Mouse (Mus musculus): Measurements from ENCODE around the gene Ptcra. TPM values are rescaled to one million over a fixed set of nuclear protein-coding genes. Genes with fewer than 3 reads are reported as not detected.
A peak's percentile ranks its signal among the peaks of the same experiment; 100 is the strongest.

Ptcra gene
- total and polyA plus RNA-seq, 3 experiments = 0.17 to 0.56 (median 0.34) TPM

DNA sequence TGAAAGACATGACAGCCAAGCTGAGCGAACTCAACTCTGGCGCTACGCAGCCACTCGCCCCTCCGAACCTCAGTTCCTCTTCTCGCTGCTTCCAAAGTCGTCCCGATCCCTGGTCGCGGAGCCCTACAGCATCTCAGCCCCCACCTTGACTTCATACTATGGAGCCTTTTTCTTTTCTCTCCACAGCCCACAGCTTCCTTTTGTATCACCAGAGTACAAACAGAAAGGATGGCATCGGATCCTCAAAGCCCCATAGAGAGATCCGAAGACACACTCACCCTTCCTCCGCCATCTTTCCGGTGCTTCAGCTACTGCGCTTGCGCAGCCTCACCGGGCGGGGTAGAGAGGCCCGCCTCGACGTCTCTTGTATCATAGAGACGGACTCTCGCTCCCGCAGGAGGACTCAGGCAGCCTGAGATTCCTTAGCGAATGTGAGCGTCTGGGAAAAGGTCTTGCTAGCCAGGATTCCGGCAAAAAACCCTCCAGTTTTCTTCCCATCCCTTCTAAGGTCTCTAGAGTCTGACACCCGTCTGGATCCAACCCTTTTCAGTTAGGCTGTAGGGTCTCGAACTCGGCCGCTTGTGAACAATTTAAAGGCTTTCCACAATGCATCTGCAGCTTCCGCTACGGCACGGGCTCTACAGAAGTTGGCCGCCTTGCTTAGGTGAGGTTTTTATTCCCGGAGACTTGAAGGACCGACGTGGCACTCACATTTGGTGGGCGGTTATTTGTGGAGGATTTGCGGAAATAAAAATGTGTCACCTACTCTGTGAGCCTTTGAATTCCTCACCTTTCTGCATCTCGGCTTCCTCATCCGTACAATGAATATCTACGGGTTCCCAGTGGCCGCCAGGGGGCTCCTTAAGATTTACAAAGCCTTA is 19.1 kb upstream of the Ptcra start, which contains the start of gene Rpl7l1 (continued):
- peak; percentile 87; the same call in 1 of the 2 replicates for TF ChIP-seq MAZ (IDR thresholded peaks at IDR 0.05; ENCODE audit: low read depth, low read length)
- peak; percentile 70 for TF ChIP-seq JUND (conservative IDR thresholded peaks at IDR 0.05; ENCODE audit: low read depth, low read length)

DNA sequence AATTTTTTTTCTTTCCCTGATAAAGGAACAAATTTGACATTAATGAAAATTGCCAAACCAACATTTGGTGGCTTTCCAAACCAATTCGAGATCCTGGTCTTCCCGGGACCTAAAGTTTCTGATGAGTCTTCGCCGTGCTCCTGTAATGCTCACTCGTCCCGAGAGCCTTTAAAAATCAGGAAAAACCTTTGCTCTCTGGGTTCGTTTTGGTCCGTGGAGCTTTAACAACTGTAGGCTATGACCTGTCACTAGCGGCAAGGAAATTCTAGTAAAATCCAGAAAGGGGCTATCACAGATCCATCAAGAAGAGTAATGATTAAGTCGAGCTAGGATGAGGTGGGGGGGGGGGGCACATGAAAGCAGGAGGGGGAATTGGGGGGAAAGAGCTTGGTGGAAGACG is 18.4 kb upstream of the Ptcra start:
- peaks cover 10 to 30% of the 10 kb centered on the region in 2 experiments for H3K4me1 ChIP-seq (ENCODE audit: control insufficient read depth in 1 of 2, insufficient read depth in 2 of 2)
- H3K9ac ChIP-seq (ENCODE audit: insufficient read depth, low read depth) = peak overlapping the region; percentile 99
- H3K27ac ChIP-seq (ENCODE audit: insufficient read depth, low read depth) = peak overlapping the region; percentile 70
- H3K9me3 ChIP-seq (replicated peaks; ENCODE audit: low read length) = no peaks in the 10 kb centered on the region
- H3K4me2 ChIP-seq (ENCODE audit: insufficient read depth, low read depth, poor library complexity, severe bottlenecking) = peak overlapping the region; percentile 83; the same call in 1 of the 2 replicates
- DNase-seq (ENCODE audit: extremely low read depth) = no peak
- in situ Hi-C loops (cut with MboI; ENCODE audit: low pct_ligation_motif_present, low pct_unique_long_range_greater_than_20kb, low sequenced_read_pairs) = loop anchor here (10.0 kb wide), 1 partner anchor 103 kb away; no protein-coding TSS in a partner anchor
- no peaks in the 10 kb centered on the region for H3K27me3 ChIP-seq (replicated peaks)
- no peak for TF ChIP-seq PAX5 (IDR thresholded peaks at IDR 0.05; ENCODE audit: low read length)
- no peak for TF ChIP-seq RAD21 (IDR thresholded peaks at IDR 0.05; ENCODE audit: low read depth, low read length)
- no peak for TF ChIP-seq NRF1 (IDR thresholded peaks at IDR 0.05; ENCODE audit: low read depth, low read length)
- no peak for TF ChIP-seq SIN3A (IDR thresholded peaks at IDR 0.05; ENCODE audit: low read length)
- no peak for TF ChIP-seq CHD2 (IDR thresholded peaks at IDR 0.05; ENCODE audit: low read length)
- TF ChIP-seq MXI1 (IDR thresholded peaks at IDR 0.05; ENCODE audit: low read depth, low read length) = no peak
- TF ChIP-seq GABPA (IDR thresholded peaks at IDR 0.05; ENCODE audit: insufficient replicate concordance, low read depth, low read length) = no peak
- no peak for TF ChIP-seq BHLHE40 (IDR thresholded peaks at IDR 0.05; ENCODE audit: low read depth, low read length)
- TF ChIP-seq IRF4 (IDR thresholded peaks at IDR 0.05; ENCODE audit: low read depth, low read length) = no peak
- TF ChIP-seq EP300 (IDR thresholded peaks at IDR 0.05; ENCODE audit: low read length) = no peak
- no peak for TF ChIP-seq CHD1 (IDR thresholded peaks at IDR 0.05; ENCODE audit: low read depth, low read length)
- TF ChIP-seq MYC (IDR thresholded peaks at IDR 0.05; ENCODE audit: low read depth, low read length) = no peak
- no peak for TF ChIP-seq MAFK (IDR thresholded peaks at IDR 0.05; ENCODE audit: insufficient replicate concordance, low read length)
- no peak for TF ChIP-seq CTCF (conservative IDR thresholded peaks at IDR 0.05 in 1 of 2, IDR thresholded peaks at IDR 0.05 in 1 of 2; ENCODE audit: low read depth in 2 of 2, low read length in 2 of 2)
- no peak for TF ChIP-seq KAT2A (IDR thresholded peaks at IDR 0.05; ENCODE audit: insufficient replicate concordance, low read length)
- TF ChIP-seq ZKSCAN1 (IDR thresholded peaks at IDR 0.05; ENCODE audit: borderline replicate concordance, low read depth, low read length) = no peak
- TF ChIP-seq ZC3H11A (IDR thresholded peaks at IDR 0.05; ENCODE audit: low read depth, low read length) = no peak
- no peak for TF ChIP-seq RCOR1 (conservative IDR thresholded peaks at IDR 0.05; ENCODE audit: low read depth, low read length)
- H3K79me2 ChIP-seq (replicated peaks; ENCODE audit: control insufficient read depth, extremely low read depth, insufficient read depth, poor library complexity, severe bottlenecking) = peaks cover 40% of the 10 kb centered on the region
- peaks cover 36% of the 10 kb centered on the region in 2 experiments for H3K36me3 ChIP-seq (replicated peaks in 1 of 2; ENCODE audit: control insufficient read depth in 1 of 2, insufficient read depth in 1 of 2, low read length in 1 of 2)
- dilution Hi-C loops (cut with MboI; ENCODE audit: extremely low pct_ligation_motif_present, extremely low pct_unique_long_range_greater_than_20kb, low sequenced_read_pairs) = no loop called here
- H3K4me3 ChIP-seq (replicated peaks in 1 of 3; ENCODE audit: low read depth in 2 of 3, low read length in 2 of 3, poor library complexity in 1 of 3) = peak overlapping the region; percentile 65 to 88 (median 84)
